Mouse (Mus musculus) stomach, embryonic 16.5 days (tissue): ENCODE results near the gene Arid3b. TPM values are rescaled to one million over a fixed set of nuclear protein-coding genes. Genes with fewer than 3 reads are reported as not detected.

ENCODE experiments used
- ATAC-seq: fragments of 200-750 bp; cut with Nextera tagmentation; 2 replicates; pipeline ENCODE4 v1.8.0; 2017; ENCODE audit warnings: moderate number of reproducible peaks, moderate TSS enrichment; ENCODE audit not compliant: insufficient read depth, low FRiP score
- H3K27ac ChIP-seq: fragments of 300-500 bp; sonication (generic); 2 replicates; pipeline ENCODE4 v1.5.1; 2014; ENCODE audit warnings: low read length
- H3K27me3 ChIP-seq: fragments of 300-500 bp; sonication (generic); 2 replicates; pipeline ENCODE4 v1.6.1; 2014; ENCODE audit warnings: low read length, control low read depth, mixed read lengths; ENCODE audit not compliant: control insufficient read depth, insufficient read depth
- H3K36me3 ChIP-seq: fragments of 300-500 bp; sonication (generic); 2 replicates; pipeline ENCODE4 v1.6.1; 2014; ENCODE audit warnings: low read length; ENCODE audit not compliant: control insufficient read depth, insufficient read depth
- H3K4me1 ChIP-seq: fragments of 300-500 bp; sonication (generic); 2 replicates; pipeline ENCODE4 v1.6.1; 2014; ENCODE audit warnings: low read length, control low read depth, mixed read lengths; ENCODE audit not compliant: control insufficient read depth, insufficient read depth
- H3K4me2 ChIP-seq: fragments of 300-500 bp; sonication (generic); 2 replicates; pipeline ENCODE4 v1.6.1; 2014; ENCODE audit warnings: low read depth, low read length, mixed read lengths
- H3K4me3 ChIP-seq: fragments of 300-500 bp; sonication (generic); replicated peaks from 2 replicates; pipeline ENCODE4 v1.5.1; 2014; ENCODE audit warnings: mild to moderate bottlenecking, low read length
- H3K9ac ChIP-seq: fragments of 300-500 bp; sonication (generic); 2 replicates; pipeline ENCODE4 v1.6.1; 2014; ENCODE audit warnings: low read length
- H3K9me3 ChIP-seq: fragments of 300-500 bp; sonication (generic); replicated peaks from 2 replicates; pipeline ENCODE4 v1.6.1; 2016; ENCODE audit warnings: low read length, control low read depth; ENCODE audit not compliant: control insufficient read depth
- WGBS: fragments of 180-500 bp; shearing (Covaris S2); extraction: QIAGEN DNeasy Blood & Tissue Kit; methylation state at CpG from one replicate; pipeline ENCODE4 v1.1.7; 2014; 5-methylcytosine and 5-hydroxymethylcytosine counted together
- polyA plus RNA-seq: library from polyadenylated mRNA; unstranded; fragments of >200 nt; fragmentation: Nextera tagmentation; extraction: Ambion mirVana; gene quantifications from 2 replicates; pipeline ENCODE4 v1.2.1, GENCODE M21; 2015

The Arid3b gene
- polyA plus RNA-seq, 1 experiment from 2014 or later, result 4.5 TPM

DNA sequence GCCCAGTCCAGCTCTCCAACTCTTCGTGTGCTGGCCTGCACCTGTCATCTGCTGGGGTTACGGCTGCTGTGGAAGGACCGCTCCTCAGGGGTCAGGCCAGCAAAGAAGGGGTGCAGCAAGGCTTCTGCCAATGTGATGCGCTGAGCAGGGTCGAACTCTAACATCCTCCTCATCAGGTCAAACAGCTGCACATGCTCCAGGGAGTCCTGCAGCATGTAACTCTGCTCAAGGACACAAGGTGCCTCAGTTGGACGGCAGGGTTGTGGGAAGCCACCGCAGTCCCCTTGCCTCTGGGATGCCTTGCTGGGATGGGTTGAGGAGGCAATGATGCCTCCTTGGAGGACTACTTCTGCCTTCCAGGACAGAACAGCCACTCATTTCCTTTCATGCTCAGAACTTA lies 85.7 kb downstream of the Arid3b start:
- Histone ChIP-seq H3K9ac (no peak overlapping the region), H3K4me3 (no peak overlapping the region), H3K9me3 (no peaks in the 10 kb centered on the region), H3K36me3 (peaks cover 55% of the 10 kb centered on the region), H3K27me3 (no peaks in the 10 kb centered on the region), H3K27ac (no peak overlapping the region), H3K4me2 (no peak overlapping the region), H3K4me1 (no peaks in the 10 kb centered on the region)
- ATAC-seq, result no peak
- WGBS, result 79% methylated on average over 7 of the region's 7 CpGs

DNA sequence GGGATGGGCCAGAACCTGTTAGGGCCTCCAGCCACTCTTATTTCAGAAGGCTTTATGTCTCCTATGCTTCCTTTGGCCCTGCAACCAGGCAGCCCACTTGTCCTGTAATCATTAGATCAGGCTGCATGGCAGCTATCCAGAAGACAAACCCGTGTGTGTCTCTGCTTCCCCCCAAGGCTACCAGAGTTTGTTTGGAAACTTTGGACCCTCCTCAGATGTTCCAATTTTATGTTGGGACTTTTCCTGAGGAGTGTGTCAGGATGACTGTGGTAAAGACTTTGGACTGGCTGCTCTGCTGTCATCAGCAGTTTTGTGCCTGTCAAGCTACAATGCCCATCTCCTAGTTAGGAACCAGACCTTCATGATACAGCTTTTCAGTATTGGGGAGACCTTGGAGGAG lies 87.8 kb downstream of the Arid3b start:
- Histone ChIP-seq H3K27me3 (no peaks in the 10 kb centered on the region), H3K36me3 (peaks cover 43% of the 10 kb centered on the region), H3K4me1 (no peaks in the 10 kb centered on the region), H3K9ac (no peak overlapping the region), H3K9me3 (no peaks in the 10 kb centered on the region), H3K4me2 (no peak overlapping the region), H3K27ac (no peak overlapping the region), H3K4me3 (no peak overlapping the region)
- ATAC-seq, result no peak
- 30% methylated on average over 1 of the region's 1 CpGs for WGBS

DNA sequence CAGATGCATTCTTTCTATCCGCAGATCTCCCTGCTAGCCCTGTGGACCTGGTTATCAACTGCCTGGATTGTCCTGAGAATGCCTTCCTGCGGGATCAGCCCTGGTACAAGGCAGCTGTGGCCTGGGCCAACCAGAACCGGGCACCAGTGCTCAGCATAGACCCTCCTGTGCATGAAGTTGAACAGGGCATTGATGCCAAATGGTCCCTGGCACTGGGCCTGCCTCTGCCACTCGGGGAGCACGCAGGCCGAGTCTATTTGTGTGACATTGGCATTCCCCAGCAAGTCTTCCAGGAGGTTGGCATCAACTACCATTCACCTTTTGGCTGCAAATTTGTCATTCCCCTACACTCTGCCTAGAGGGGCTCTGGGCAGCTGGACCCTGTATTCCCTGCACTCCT lies 88.5 kb downstream of the Arid3b start:
- WGBS, result 88% methylated on average over 6 of the region's 6 CpGs
- Histone ChIP-seq H3K9me3 (no peaks in the 10 kb centered on the region), H3K36me3 (peaks cover 37% of the 10 kb centered on the region), H3K27me3 (no peaks in the 10 kb centered on the region), H3K4me2 (no peak overlapping the region), H3K27ac (no peak overlapping the region), H3K4me3 (no peak overlapping the region), H3K9ac (no peak overlapping the region), H3K4me1 (no peaks in the 10 kb centered on the region)
- ATAC-seq, result no peak

DNA sequence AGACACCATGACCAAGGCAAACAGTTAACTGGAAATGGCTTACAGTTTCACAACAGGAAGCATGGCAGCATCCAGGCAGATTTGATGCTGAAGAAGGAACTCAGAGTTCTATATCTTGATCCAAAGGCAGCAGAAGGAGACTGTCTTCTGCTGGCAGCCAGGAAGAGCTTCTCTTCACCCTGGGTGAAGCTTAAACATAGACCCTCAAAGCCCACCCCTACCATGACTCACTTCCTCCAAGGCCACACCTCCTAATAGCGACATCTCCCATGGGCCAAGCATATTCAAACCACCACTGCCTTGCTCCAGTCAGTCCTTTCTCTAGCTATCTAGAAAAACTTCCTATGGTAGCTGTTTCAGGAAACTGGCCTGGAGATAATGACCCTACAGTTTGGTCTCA lies 89.5 kb downstream of the Arid3b start:
- peaks cover 29% of the 10 kb centered on the region for H3K36me3 ChIP-seq
- no peak for ATAC-seq
- 85% methylated on average over 1 of the region's 1 CpGs for WGBS

DNA sequence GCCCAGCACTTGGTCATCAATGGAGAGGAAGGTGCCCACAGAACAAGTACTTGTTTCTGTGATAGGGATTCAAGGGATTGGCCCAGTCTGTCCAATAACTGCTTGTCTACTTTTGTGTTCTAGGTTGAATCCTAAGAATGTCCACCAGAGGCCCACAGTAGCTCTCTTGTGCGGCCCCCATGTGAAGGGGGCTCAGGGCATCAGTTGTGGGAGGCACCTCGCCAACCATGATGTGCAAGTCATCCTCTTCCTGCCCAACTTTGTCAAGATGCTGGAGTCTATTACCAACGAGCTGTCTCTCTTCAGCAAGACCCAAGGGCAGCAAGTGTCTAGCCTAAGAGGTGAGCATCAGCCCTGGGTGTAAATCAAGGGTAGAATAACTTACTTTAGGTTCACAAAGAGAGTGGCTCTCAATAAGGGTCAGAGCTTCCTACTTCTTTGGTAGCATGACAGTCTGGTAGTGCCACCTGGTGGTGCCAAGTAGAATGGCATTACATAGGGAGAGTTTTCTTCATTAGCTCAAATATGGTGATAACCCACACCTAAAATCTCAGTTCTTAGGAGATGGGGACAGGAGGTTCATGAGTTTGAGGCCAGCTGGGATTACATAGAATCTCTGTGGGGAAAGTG lies 92.0 kb downstream of the Arid3b start:
- Histone ChIP-seq H3K27me3 (no peaks in the 10 kb centered on the region), H3K4me3 (no peak overlapping the region), H3K4me2 (no peak overlapping the region), H3K36me3 (peaks cover 20% of the 10 kb centered on the region), H3K4me1 (no peaks in the 10 kb centered on the region), H3K9me3 (no peaks in the 10 kb centered on the region), H3K9ac (no peak overlapping the region), H3K27ac (no peak overlapping the region)
- 65% methylated on average over 3 of the region's 3 CpGs for WGBS
- no peak; the same call in 1 of the 2 replicates for ATAC-seq

More for the DNA sequence above, 89.5 kb downstream of the Arid3b start:
- Histone ChIP-seq H3K27me3 (no peaks in the 10 kb centered on the region), H3K4me2 (no peak overlapping the region), H3K9me3 (no peaks in the 10 kb centered on the region), H3K4me3 (no peak overlapping the region), H3K4me1 (no peaks in the 10 kb centered on the region), H3K27ac (no peak overlapping the region), H3K9ac (no peak overlapping the region)

Other genes with a start within 250 kb of the Arid3b start
- 21.6 and 22.3 TPM in 2 replicates for gene Ulk3, start 247.3 kb downstream of the Arid3b start, polyA plus RNA-seq
- gene Cplx3, start 230.5 kb downstream of the Arid3b start, polyA plus RNA-seq, result not detected in 2 replicates
- gene Lman1l, start 216.0 kb downstream of the Arid3b start, polyA plus RNA-seq, result not detected in 2 replicates
- gene Csk, start 183.2 kb downstream of the Arid3b start, polyA plus RNA-seq, result 26.6 and 27.9 TPM in 2 replicates
- gene Cyp1a2, start 153.1 kb downstream of the Arid3b start, polyA plus RNA-seq, result not detected in 2 replicates
- gene Cyp1a1, start 148.9 kb downstream of the Arid3b start, polyA plus RNA-seq, result 0.05 TPM in 1 of 2 replicates, not detected in the other
- gene Edc3, start 128.3 kb downstream of the Arid3b start, polyA plus RNA-seq, result 28.6 and 32.9 TPM in 2 replicates
- gene Clk3, start 70.9 kb downstream of the Arid3b start, polyA plus RNA-seq, result 66.7 and 76.8 TPM in 2 replicates
- gene Ubl7, start 74.2 kb upstream of the Arid3b start, polyA plus RNA-seq, result 82.1 and 89.2 TPM in 2 replicates
- 0.34 and 0.65 TPM in 2 replicates for gene Sema7a, start 103.3 kb upstream of the Arid3b start, polyA plus RNA-seq
- 1.5 and 7.6 TPM in 2 replicates for gene Cyp11a1, start 169.6 kb upstream of the Arid3b start, polyA plus RNA-seq
- 1.4 and 2.2 TPM in 2 replicates for gene Stra6, start 227.0 kb upstream of the Arid3b start, polyA plus RNA-seq